Mouse (Mus musculus): ENCODE data around the gene 2900026A02Rik.

2900026A02Rik gene

GRCm38 (mm10) chr5:113212156-113212835, 8.7 kb downstream of the 2900026A02Rik start:
- no peak for DNase-seq (ENCODE audit: low spot score in 2 of 2)

DNA sequence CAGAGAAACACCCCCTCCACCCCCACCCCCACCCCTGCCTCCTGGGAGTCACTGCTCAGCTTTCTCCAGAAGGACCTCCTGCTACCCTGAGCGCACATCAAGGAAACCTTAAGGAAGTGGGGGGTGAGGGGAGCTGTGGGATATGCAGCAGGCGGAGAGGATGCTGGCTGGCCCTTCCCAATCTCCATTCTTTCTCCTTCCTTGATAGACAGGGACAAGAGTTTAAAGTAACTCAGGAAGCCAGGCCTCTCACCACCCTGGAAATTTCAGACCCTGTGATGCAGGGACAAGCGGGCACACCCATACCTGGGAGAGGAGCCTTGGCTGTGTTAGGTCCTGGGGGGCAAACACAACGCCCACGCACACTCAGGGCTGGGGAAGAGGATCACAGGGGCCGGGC, 10.7 kb downstream of the 2900026A02Rik start:
- DNase-seq (ENCODE audit: low spot score in 2 of 2): no peak

GRCm38 (mm10) chr5:113209898-113210297, 11.1 kb downstream of the 2900026A02Rik start:
- DNase-seq (ENCODE audit: low spot score in 2 of 2): no peak

DNA sequence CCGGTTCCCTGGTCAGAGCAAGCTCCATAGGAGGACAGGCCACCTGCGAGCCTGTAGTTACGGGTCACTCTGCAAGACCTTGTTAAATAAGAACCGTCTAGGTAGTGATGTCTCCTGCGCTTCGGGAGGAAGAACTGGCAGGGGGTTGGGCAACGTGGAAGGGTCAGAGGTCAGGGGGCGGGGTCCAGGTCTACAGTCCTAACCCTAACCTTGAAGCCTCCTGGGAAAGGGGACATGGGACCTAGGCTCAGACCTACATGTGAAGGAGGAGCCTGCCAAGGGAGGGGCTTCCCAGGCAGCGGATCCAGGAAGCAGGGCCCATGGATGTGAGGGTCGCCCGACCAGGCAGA, 11.7 kb downstream of the 2900026A02Rik start:
- no peak for DNase-seq (ENCODE audit: low spot score in 2 of 2)

DNA sequence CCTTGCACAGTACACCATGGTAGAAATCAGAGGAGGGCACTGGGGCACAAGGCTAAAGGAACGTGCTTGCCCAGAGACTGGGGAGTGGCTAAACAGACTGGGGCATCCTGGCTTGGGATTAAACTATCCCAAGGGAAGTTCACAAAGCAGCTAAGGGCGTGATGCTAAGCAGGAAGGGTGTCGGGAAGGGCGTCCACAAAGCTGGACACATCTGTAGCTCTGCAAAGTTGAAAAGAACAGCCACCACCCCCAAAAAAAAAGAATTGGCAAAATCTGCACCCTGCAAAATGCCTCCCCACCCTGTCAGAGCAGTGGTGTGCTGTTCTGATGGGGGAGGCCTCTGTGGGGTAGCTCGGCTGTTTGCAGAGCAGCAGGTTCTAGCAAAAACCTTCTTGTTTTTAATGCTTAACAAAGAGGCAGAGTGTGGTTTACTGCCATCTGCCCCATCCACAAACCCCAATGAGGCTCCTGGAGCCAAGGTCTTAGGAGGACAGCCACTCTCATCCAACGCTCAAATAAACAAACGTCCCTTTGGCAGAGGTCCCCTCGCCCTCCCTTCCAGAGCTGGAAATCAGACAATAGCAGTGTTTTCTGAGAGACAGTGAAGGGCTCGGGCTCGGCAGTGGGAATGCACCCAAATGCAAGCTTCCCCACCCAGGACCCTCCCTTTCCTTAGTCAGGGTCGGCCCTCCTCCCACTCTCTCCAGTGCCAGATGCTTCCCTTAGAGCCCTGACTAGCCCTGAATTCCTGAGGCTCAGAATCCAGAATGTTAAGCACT, 12.2 kb downstream of the 2900026A02Rik start:
- DNase-seq (ENCODE audit: low spot score in 2 of 2): peak in 1 of 2 experiments; percentile 59

DNA sequence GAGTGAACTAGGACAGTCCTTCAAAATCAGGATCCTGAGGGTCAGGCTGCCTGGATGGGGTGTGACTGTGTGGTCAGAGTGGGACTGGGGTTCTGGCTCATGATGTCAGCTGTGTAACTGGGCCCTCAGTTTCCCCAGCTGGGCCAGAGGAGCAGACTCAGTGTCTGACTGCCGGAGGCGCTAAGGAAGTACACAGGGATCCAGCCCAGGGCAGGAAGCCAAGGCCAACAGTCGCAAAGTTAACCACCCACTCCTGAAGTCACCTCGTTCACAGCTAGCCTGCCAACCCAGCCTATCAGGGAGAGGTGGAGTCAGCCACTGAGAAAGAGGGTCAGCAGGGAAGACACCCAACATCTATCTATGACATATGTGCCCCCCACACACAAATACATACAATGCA, 13.0 kb downstream of the 2900026A02Rik start:
- DNase-seq (ENCODE audit: low spot score in 2 of 2): no peak

DNA sequence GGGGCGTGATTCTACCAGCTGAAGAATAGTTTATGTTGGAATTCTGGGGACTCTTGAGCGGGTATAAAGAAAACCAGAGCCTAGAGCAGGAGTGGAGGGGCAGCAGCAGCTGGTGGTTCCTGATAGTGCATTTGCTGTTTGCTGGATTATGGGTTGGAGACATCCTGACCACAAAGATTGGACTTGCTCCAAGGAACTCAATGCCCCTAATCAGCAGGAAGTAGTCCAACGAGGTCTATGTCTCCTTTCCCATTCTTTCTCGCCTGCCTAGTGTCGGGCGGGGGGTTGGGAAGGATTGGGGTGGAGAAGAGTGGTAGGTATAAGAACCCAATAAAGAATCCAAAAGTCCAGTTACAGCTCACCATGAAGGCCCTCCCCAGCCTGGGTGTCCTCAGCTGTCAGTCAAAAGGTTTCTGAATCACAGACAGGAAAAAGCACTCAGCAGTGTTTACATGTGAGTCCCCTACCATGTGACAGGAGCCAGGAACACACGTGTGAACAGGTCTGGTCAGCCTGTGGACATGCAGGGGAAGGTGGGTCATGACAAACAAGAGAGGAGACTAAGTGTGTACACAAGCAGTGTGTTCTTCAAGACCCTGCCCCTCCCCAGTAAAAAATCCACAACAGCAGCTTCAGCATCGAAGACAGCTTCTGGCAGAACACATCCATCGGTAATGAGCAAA, 14.2 kb downstream of the 2900026A02Rik start:
- no peak for DNase-seq (ENCODE audit: low spot score in 2 of 2)

DNA sequence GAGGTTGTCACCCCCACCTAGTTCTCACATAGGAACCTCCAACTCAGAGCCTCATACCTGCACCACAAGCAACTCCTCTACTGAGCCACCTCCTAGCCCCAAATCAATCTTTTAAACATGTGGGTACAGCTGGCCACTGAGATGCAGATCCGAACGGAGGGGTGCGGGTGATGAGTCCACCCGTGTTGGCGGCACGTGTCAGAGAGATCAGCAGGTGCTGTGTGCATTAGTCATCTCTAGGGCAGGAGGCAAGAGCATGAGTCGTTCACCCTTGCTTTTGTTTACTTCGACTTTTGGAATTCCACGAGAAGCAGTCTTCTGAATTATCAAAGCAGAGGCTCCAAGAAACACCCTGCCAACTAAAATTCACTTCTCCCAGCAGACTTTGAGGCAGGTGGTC, 16.8 kb downstream of the 2900026A02Rik start:
- DNase-seq (ENCODE audit: low spot score in 2 of 2): no peak

- no peak for DNase-seq (ENCODE audit: low spot score in 2 of 2)
Measured at GRCm38 (mm10) chr5:113199772-113200134, 21.3 kb downstream of the 2900026A02Rik start.

GRCm38 (mm10) chr5:113199126-113199771, 21.8 kb downstream of the 2900026A02Rik start:
- DNase-seq (ENCODE audit: low spot score in 2 of 2): no peak

GRCm38 (mm10) chr5:113196916-113197794, 23.9 kb downstream of the 2900026A02Rik start:
- DNase-seq (ENCODE audit: low spot score in 2 of 2): no peak

- peak in 1 of 2 experiments; percentile 58 for DNase-seq (ENCODE audit: low spot score in 2 of 2)
Measured at GRCm38 (mm10) chr5:113195907-113196306, 25.1 kb downstream of the 2900026A02Rik start.

GRCm38 (mm10) chr5:113195451-113195850, 25.6 kb downstream of the 2900026A02Rik start:
- DNase-seq (ENCODE audit: low spot score in 2 of 2): peak in 1 of 2 experiments; percentile 48

DNA sequence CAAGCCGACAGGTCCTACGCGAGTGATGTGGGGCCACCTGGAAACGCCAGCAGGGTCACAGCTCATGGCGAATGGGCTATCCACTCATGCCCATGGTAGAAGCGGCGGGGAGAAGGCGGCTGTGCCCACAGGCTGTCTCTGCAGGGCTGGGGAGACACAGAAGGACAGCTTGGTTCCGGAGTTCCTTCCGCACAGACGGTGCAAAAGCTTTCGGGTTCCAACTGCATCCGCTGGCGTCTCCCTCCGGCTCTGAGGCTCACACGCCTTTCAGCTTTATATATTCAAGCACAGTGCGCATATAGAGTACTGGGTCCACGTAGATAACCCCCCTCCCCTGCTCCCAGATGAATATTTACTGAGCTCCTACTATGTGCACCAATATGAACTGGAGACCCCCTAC, 27.3 kb downstream of the 2900026A02Rik start:
- DNase-seq (ENCODE audit: low spot score in 2 of 2): peak in 1 of 2 experiments; percentile 49

- DNase-seq (ENCODE audit: low spot score in 2 of 2): no peak
Measured at GRCm38 (mm10) chr5:113191901-113192300, 29.1 kb downstream of the 2900026A02Rik start.

- DNase-seq (ENCODE audit: low spot score in 2 of 2): no peak
Measured at GRCm38 (mm10) chr5:113190558-113190957, 30.5 kb downstream of the 2900026A02Rik start.

DNA sequence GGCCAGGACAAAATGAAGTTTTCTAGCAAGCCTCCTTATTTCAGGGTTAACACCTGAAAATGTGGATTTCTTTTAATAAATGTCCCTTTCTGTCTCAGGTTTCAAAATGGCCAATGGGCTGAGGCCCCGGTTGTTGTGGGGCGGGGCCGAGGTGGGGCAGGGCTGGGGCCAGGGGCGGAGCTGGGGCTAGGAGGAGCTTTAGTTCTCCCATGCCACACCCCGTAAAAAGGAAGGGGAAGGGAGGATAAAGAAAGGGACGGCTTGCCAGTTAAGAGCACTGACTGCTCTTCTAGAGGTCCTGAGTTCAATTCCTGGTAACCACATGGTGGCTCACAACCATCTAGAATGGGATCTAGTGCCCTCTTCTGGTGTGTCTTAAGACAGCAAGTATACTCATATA, 39.6 kb downstream of the 2900026A02Rik start:
- no peak for DNase-seq (ENCODE audit: low spot score in 2 of 2)

GRCm38 (mm10) chr5:113180755-113181154, 40.3 kb downstream of the 2900026A02Rik start:
- no peak for DNase-seq (ENCODE audit: low spot score in 2 of 2)

- peak; percentile 44 to 91 for DNase-seq (ENCODE audit: low spot score in 2 of 2)
Measured at GRCm38 (mm10) chr5:113179843-113180682, 41.0 kb downstream of the 2900026A02Rik start.

DNA sequence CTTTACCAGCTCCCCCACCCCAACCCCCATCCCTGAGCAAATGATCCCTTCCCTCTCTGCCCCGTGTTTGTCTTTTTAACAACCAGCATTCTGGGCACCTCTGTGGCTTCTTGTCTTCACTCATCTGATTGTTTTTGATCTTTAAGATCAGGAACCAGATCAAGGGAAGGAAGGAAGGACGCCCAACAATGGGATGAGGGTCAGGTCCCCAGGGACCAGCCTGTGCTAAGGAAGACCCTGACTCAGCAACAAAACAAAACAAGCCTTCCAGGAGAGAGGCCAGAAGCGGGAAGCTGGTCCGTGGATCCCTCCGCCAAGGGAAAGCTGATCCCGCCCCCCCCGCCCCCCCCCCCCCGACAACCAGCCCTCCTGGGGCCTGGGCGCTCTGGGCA, 41.6 kb downstream of the 2900026A02Rik start:
- DNase-seq (ENCODE audit: low spot score in 2 of 2): no peak
